29 mouse cellular contexts compared by ENCODE assay signal in the genomic region with DNA sequence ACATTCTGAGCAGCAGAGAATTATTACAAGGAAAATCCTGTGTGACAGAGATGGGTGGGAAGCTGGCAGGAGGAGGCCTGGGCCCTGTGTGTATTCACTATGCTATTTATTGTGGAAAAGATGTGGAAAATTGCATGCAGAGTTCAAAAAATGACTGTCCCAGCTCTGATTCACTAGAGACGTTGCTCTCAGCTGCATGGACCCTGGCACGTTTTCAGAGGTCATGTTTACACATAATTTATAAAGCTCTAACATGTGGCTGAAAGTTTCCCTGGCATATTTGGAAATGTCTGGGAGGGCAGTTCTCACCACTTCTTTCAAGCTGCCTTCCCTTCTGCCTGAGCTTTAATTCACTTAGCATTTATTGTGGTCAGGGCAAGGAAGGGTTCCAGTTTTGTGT.
DNase-seq lines count a peak whose midpoint lies in the region; ATAC-seq lines count a peak whose summit lies in the region.
"Had no signal": no experiment of that assay in that cellular context is flagged by ENCODE, and none has a peak within 500 bp of the region (broad histone marks: within the 10 kb centered on the region; RNA-seq: fewer than 3 reads in every experiment).

No protein-coding gene starts in this region.

- no peaks in the 10 kb centered on the region for H3K36me3 ChIP-seq in lung, embryonic 16.5 days (ENCODE audit: control insufficient read depth, insufficient read depth, low read length)
- H3K36me3 ChIP-seq in forebrain, embryonic 16.5 days (ENCODE audit: control insufficient read depth, insufficient read depth): no peaks in the 10 kb centered on the region
- H3K36me3 ChIP-seq: embryonic facial prominence, embryonic 13.5 days; G1E; hindbrain, embryonic 10.5 days; hindbrain, embryonic 15.5 days; limb, embryonic 10.5 days; limb, embryonic 15.5 days; liver, embryonic 13.5 days; midbrain, embryonic 10.5 days; midbrain, embryonic 15.5 days; neural tube, embryonic 15.5 days; stomach, embryonic 15.5 days had no signal

- 7% methylated on average over 2 of the region's 2 CpGs for WGBS in lung, embryonic 16.5 days
- WGBS in forebrain, embryonic 16.5 days: 71% methylated on average over 2 of the region's 2 CpGs

- no peak overlapping the region for H3K4me2 ChIP-seq in lung, embryonic 16.5 days (ENCODE audit: low read depth, low read length)
- no peak overlapping the region for H3K4me2 ChIP-seq in forebrain, embryonic 16.5 days (ENCODE audit: low read length)
- H3K4me2 ChIP-seq: embryonic facial prominence, embryonic 13.5 days; hindbrain, embryonic 15.5 days; limb, embryonic 15.5 days; liver, embryonic 13.5 days; midbrain, embryonic 15.5 days; neural tube, embryonic 15.5 days; stomach, embryonic 15.5 days had no signal

- DNase-seq in adrenal gland, adult (ENCODE audit: inconsistent age in 2 of 2, low spot score in 1 of 2): peak; percentile 4 to 79
- DNase-seq in adrenal gland, adult 18-20 months (ENCODE audit: low spot score in 2 of 2): no peak
- DNase-seq in adrenal gland, adult 8-10 months: peak; percentile 15
- peak; percentile 33 for DNase-seq in lung, postnatal 36 days
- DNase-seq in cerebellum, adult 9-11 months: no peak
- DNase-seq: cerebellum, adult 8-10 months; embryo, embryonic 11 days; forebrain, postnatal 0 days; gastrocnemius, postnatal 10 days; heart, postnatal 14 days; kidney, adult 18-20 months; kidney, postnatal 10 days; liver, embryonic 13.5 days; retina, postnatal 1 day; right cerebral cortex, postnatal 14 days had no signal

- H3K9ac ChIP-seq in lung, embryonic 16.5 days (ENCODE audit: low read length): no peak overlapping the region
- no peak overlapping the region for H3K9ac ChIP-seq in forebrain, embryonic 16.5 days (replicated peaks; ENCODE audit: low read depth, low read length)
- H3K9ac ChIP-seq: embryonic facial prominence, embryonic 13.5 days; forebrain, postnatal 0 days; hindbrain, embryonic 15.5 days; limb, embryonic 15.5 days; liver, embryonic 13.5 days; midbrain, embryonic 15.5 days; neural tube, embryonic 15.5 days; stomach, embryonic 15.5 days had no signal

- H3K9me3 ChIP-seq in lung, embryonic 16.5 days (ENCODE audit: control insufficient read depth, low read length): no peaks in the 10 kb centered on the region
- no peaks in the 10 kb centered on the region for H3K9me3 ChIP-seq in forebrain, embryonic 16.5 days (ENCODE audit: control insufficient read depth, low read length)
- H3K9me3 ChIP-seq: embryonic facial prominence, embryonic 13.5 days; hindbrain, embryonic 10.5 days; hindbrain, embryonic 15.5 days; limb, embryonic 10.5 days; limb, embryonic 15.5 days; liver, embryonic 13.5 days; midbrain, embryonic 10.5 days; midbrain, embryonic 15.5 days; neural tube, embryonic 15.5 days; stomach, embryonic 15.5 days had no signal

- peak; percentile 38; the same call in 1 of the 2 replicates for ATAC-seq in lung, embryonic 16.5 days (ENCODE audit: low read depth)
- ATAC-seq in forebrain, embryonic 16.5 days: no peak
- ATAC-seq: forebrain, postnatal 0 days; midbrain, embryonic 15.5 days; Patski had no signal

- H3K4me1 ChIP-seq in lung, embryonic 16.5 days (replicated peaks; ENCODE audit: control insufficient read depth, insufficient read depth, low read length): no peaks in the 10 kb centered on the region
- H3K4me1 ChIP-seq in forebrain, embryonic 16.5 days (replicated peaks; ENCODE audit: control insufficient read depth, insufficient read depth, low read length): no peaks in the 10 kb centered on the region
- H3K4me1 ChIP-seq: embryonic facial prominence, embryonic 13.5 days; hindbrain, embryonic 10.5 days; hindbrain, embryonic 15.5 days; liver, embryonic 13.5 days; midbrain, embryonic 15.5 days; neural tube, embryonic 15.5 days; stomach, embryonic 15.5 days had no signal

- H3K4me3 ChIP-seq in lung, embryonic 16.5 days (ENCODE audit: low read length): no peak overlapping the region
- H3K4me3 ChIP-seq in forebrain, embryonic 16.5 days (replicated peaks; ENCODE audit: low read length): no peak overlapping the region
- H3K4me3 ChIP-seq: embryonic facial prominence, embryonic 13.5 days; erythroblast, embryonic 14.5 days; hindbrain, embryonic 10.5 days; hindbrain, embryonic 15.5 days; limb, embryonic 10.5 days; limb, embryonic 15.5 days; liver, embryonic 13.5 days; midbrain, embryonic 10.5 days; midbrain, embryonic 15.5 days; neural tube, embryonic 15.5 days; stomach, embryonic 15.5 days had no signal

- H3K27me3 ChIP-seq in lung, embryonic 16.5 days (ENCODE audit: control insufficient read depth, insufficient read depth, low read depth, low read length): no peaks in the 10 kb centered on the region
- no peaks in the 10 kb centered on the region for H3K27me3 ChIP-seq in forebrain, embryonic 16.5 days (replicated peaks; ENCODE audit: control insufficient read depth, insufficient read depth, low read length)
- H3K27me3 ChIP-seq: embryonic facial prominence, embryonic 13.5 days; hindbrain, embryonic 15.5 days; limb, embryonic 15.5 days; midbrain, embryonic 15.5 days; neural tube, embryonic 15.5 days; stomach, embryonic 15.5 days had no signal

- no peak overlapping the region for H3K27ac ChIP-seq in lung, embryonic 16.5 days (ENCODE audit: low read length)
- H3K27ac ChIP-seq in forebrain, embryonic 16.5 days (ENCODE audit: low read length): no peak overlapping the region
- H3K27ac ChIP-seq: embryonic facial prominence, embryonic 13.5 days; hindbrain, embryonic 10.5 days; hindbrain, embryonic 15.5 days; limb, embryonic 10.5 days; limb, embryonic 15.5 days; liver, embryonic 13.5 days; midbrain, embryonic 10.5 days; midbrain, embryonic 15.5 days; neural tube, embryonic 15.5 days; stomach, embryonic 15.5 days had no signal

Comparison
In these comparisons a context has a peak if more than half of its experiments do, and no peak if none do; other contexts are left out.
1. DNase-seq: peak in adrenal gland, adult (2 of 2), adrenal gland, adult 8-10 months (single experiment) and lung, postnatal 36 days (single experiment); none in adrenal gland, adult 18-20 months (0 of 2) and cerebellum, adult 9-11 months (single experiment).